Mouse (Mus musculus): ENCODE results near the gene Asb17. TPM values are rescaled to one million over a fixed set of nuclear protein-coding genes. Genes with fewer than 3 reads are reported as not detected.
"Not testable (repeated sequence)": the region's sequence is repeated elsewhere in the genome, so short reads cannot be mapped to it uniquely, and the experiment has no call there.

Gene Asb17
- polyA plus RNA-seq, 1 experiment from 2014 or later: 0.06 TPM

GRCm38 (mm10) chr3:153835455-153836086 is 8.4 kb upstream of the Asb17 start:
- Histone ChIP-seq H3K9me3 (no peaks in the 10 kb centered on the region), H3K27me3 (replicated peaks) (no peaks in the 10 kb centered on the region), H3K4me2 (no peak overlapping the region), H3K4me1 (no peaks in the 10 kb centered on the region), H3K4me3 (no peak overlapping the region), H3K36me3 (replicated peaks) (no peaks in the 10 kb centered on the region), H3K9ac (no peak overlapping the region), H3K27ac (no peak overlapping the region)
- WGBS: 63% methylated on average over 7 of the region's 7 CpGs
- ATAC-seq (replicated peaks): no peak

GRCm38 (mm10) chr3:153836316-153836715 is 7.7 kb upstream of the Asb17 start:
- no peaks in the 10 kb centered on the region for H3K4me1 ChIP-seq
- no peaks in the 10 kb centered on the region for H3K36me3 ChIP-seq (replicated peaks)
- no peak overlapping the region for H3K4me2 ChIP-seq
- no peak overlapping the region for H3K9ac ChIP-seq
- 80% methylated on average over 3 of the region's 3 CpGs for WGBS
- no peak for ATAC-seq (replicated peaks)
- no peaks in the 10 kb centered on the region for H3K9me3 ChIP-seq
- no peak overlapping the region for H3K4me3 ChIP-seq
- H3K27ac ChIP-seq: no peak overlapping the region
- H3K27me3 ChIP-seq (replicated peaks): no peaks in the 10 kb centered on the region

GRCm38 (mm10) chr3:153837593-153837992 is 6.4 kb upstream of the Asb17 start:
- H3K4me2 ChIP-seq: no peak overlapping the region
- no peaks in the 10 kb centered on the region for H3K4me1 ChIP-seq
- H3K27ac ChIP-seq: no peak overlapping the region
- WGBS: 75% methylated on average over 4 of the region's 4 CpGs
- no peaks in the 10 kb centered on the region for H3K9me3 ChIP-seq
- no peak for ATAC-seq (replicated peaks)
- no peak overlapping the region for H3K4me3 ChIP-seq
- no peaks in the 10 kb centered on the region for H3K27me3 ChIP-seq (replicated peaks)
- H3K36me3 ChIP-seq (replicated peaks): no peaks in the 10 kb centered on the region
- H3K9ac ChIP-seq: no peak overlapping the region

GRCm38 (mm10) chr3:153844757-153845156 is 748 bp downstream of the Asb17 start:
- Histone ChIP-seq H3K36me3 (replicated peaks) (no peaks in the 10 kb centered on the region), H3K9ac (no peak overlapping the region), H3K27me3 (replicated peaks) (no peaks in the 10 kb centered on the region), H3K9me3 (no peaks in the 10 kb centered on the region), H3K4me1 (no peaks in the 10 kb centered on the region), H3K27ac (no peak overlapping the region), H3K4me3 (no peak overlapping the region), H3K4me2 (no peak overlapping the region)
- WGBS: 95% methylated on average over 9 of the region's 9 CpGs
- no peak for ATAC-seq (replicated peaks)

- Histone ChIP-seq H3K36me3 (replicated peaks) (no peaks in the 10 kb centered on the region), H3K9ac (no peak overlapping the region), H3K4me2 (no peak overlapping the region), H3K27me3 (replicated peaks) (no peaks in the 10 kb centered on the region), H3K27ac (no peak overlapping the region), H3K9me3 (no peaks in the 10 kb centered on the region), H3K4me3 (no peak overlapping the region), H3K4me1 (no peaks in the 10 kb centered on the region)
- no peak for ATAC-seq (replicated peaks)
- 90% methylated on average over 2 of the region's 2 CpGs for WGBS
Observed at GRCm38 (mm10) chr3:153845500-153845899, 1.5 kb downstream of the Asb17 start.

- no peak for ATAC-seq (replicated peaks)
- H3K27me3 ChIP-seq (replicated peaks): no peaks in the 10 kb centered on the region
- H3K27ac ChIP-seq: no peak overlapping the region
- H3K36me3 ChIP-seq (replicated peaks): no peaks in the 10 kb centered on the region
- 96% methylated on average over 4 of the region's 4 CpGs for WGBS
- H3K4me3 ChIP-seq: no peak overlapping the region
- H3K4me1 ChIP-seq: no peaks in the 10 kb centered on the region
- H3K9me3 ChIP-seq: no peaks in the 10 kb centered on the region
- no peak overlapping the region for H3K9ac ChIP-seq
- H3K4me2 ChIP-seq: no peak overlapping the region
Observed at GRCm38 (mm10) chr3:153846109-153846508, 2.1 kb downstream of the Asb17 start.

GRCm38 (mm10) chr3:153847207-153847733 is 3.3 kb downstream of the Asb17 start:
- Histone ChIP-seq H3K4me3 (no peak overlapping the region), H3K4me1 (no peaks in the 10 kb centered on the region), H3K4me2 (no peak overlapping the region), H3K9me3 (no peaks in the 10 kb centered on the region), H3K27ac (no peak overlapping the region), H3K9ac (no peak overlapping the region), H3K27me3 (replicated peaks) (no peaks in the 10 kb centered on the region), H3K36me3 (replicated peaks) (no peaks in the 10 kb centered on the region)
- no peak for ATAC-seq (replicated peaks)
- WGBS: 77% methylated on average over 7 of the region's 7 CpGs

GRCm38 (mm10) chr3:153849368-153850015 is 5.5 kb downstream of the Asb17 start:
- no peaks in the 10 kb centered on the region for H3K36me3 ChIP-seq (replicated peaks)
- no peaks in the 10 kb centered on the region for H3K9me3 ChIP-seq
- WGBS: 14% methylated on average over 5 of the region's 5 CpGs
- no peak overlapping the region for H3K9ac ChIP-seq
- no peak for ATAC-seq (replicated peaks)
- no peak overlapping the region for H3K27ac ChIP-seq
- H3K27me3 ChIP-seq (replicated peaks): no peaks in the 10 kb centered on the region
- H3K4me1 ChIP-seq: no peaks in the 10 kb centered on the region
- no peak overlapping the region for H3K4me3 ChIP-seq
- no peak overlapping the region for H3K4me2 ChIP-seq

GRCm38 (mm10) chr3:153850759-153851158 is 6.8 kb downstream of the Asb17 start:
- Histone ChIP-seq H3K9me3 (no peaks in the 10 kb centered on the region), H3K4me1 (no peaks in the 10 kb centered on the region), H3K27me3 (replicated peaks) (no peaks in the 10 kb centered on the region), H3K4me2 (no peak overlapping the region), H3K27ac (no peak overlapping the region), H3K4me3 (no peak overlapping the region), H3K9ac (no peak overlapping the region), H3K36me3 (replicated peaks) (no peaks in the 10 kb centered on the region)
- ATAC-seq (replicated peaks): no peak
- 87% methylated on average over 7 of the region's 7 CpGs for WGBS

GRCm38 (mm10) chr3:153852266-153852665 is 8.3 kb downstream of the Asb17 start:
- Histone ChIP-seq H3K4me1 (no peaks in the 10 kb centered on the region), H3K4me3 (no peak overlapping the region), H3K9me3 (no peaks in the 10 kb centered on the region), H3K4me2 (no peak overlapping the region), H3K27me3 (replicated peaks) (no peaks in the 10 kb centered on the region), H3K27ac (no peak overlapping the region), H3K9ac (no peak overlapping the region), H3K36me3 (replicated peaks) (no peaks in the 10 kb centered on the region)
- 82% methylated on average over 8 of the region's 8 CpGs for WGBS
- no peak for ATAC-seq (replicated peaks)

GRCm38 (mm10) chr3:153858350-153859001 is 14.5 kb downstream of the Asb17 start:
- ATAC-seq (replicated peaks): no peak
- H3K9ac ChIP-seq: no peak overlapping the region
- H3K4me2 ChIP-seq: no peak overlapping the region
- no peaks in the 10 kb centered on the region for H3K36me3 ChIP-seq (replicated peaks)
- H3K9me3 ChIP-seq: no peaks in the 10 kb centered on the region
- H3K4me1 ChIP-seq: no peaks in the 10 kb centered on the region
- no peak overlapping the region for H3K27ac ChIP-seq
- no peaks in the 10 kb centered on the region for H3K27me3 ChIP-seq (replicated peaks)
- no peak overlapping the region for H3K4me3 ChIP-seq
- WGBS: 85% methylated on average over 10 of the region's 10 CpGs

- H3K27me3 ChIP-seq (replicated peaks); H3K27ac ChIP-seq; H3K9me3 ChIP-seq; H3K4me1 ChIP-seq; H3K9ac ChIP-seq; ATAC-seq (replicated peaks); H3K4me2 ChIP-seq; H3K36me3 ChIP-seq (replicated peaks); H3K4me3 ChIP-seq: not testable (repeated sequence)
- 90% methylated on average over 8 of the region's 8 CpGs for WGBS
Observed at GRCm38 (mm10) chr3:153860392-153860791, 16.4 kb downstream of the Asb17 start.

All from midbrain, embryonic 15.5 days (tissue).